Mouse (Mus musculus): ENCODE results near the gene Prss50.

GRCm38 (mm10) chr9:110826390-110826789 is 31.4 kb upstream of the Prss50 start, which contains the start of gene Prss43:
- no peak for TF ChIP-seq FLI1 (IDR thresholded peaks at IDR 0.05; ENCODE audit: low read length)
- TF ChIP-seq GATA1 (IDR thresholded peaks at IDR 0.05; ENCODE audit: borderline replicate concordance, low read length): no peak
